Mouse (Mus musculus) E14TG2a.4 (cell line): Measurements from ENCODE around the gene Sptbn4.
A peak's percentile ranks its signal among the peaks of the same experiment; 100 is the strongest.

Experiments
- CTCF ChIP-seq: conservative IDR thresholded peaks from 2 replicates; pipeline ENCODE4 v1.5.1; 2014; ENCODE audit warnings: low read length
- NANOG ChIP-seq: IDR thresholded peaks from 2 replicates; pipeline ENCODE4 v1.6.1; 2014; ENCODE audit warnings: borderline replicate concordance, low read length, mixed read lengths
- POU5F1 ChIP-seq: IDR thresholded peaks from 2 replicates; pipeline ENCODE4 v1.6.1; 2014; ENCODE audit warnings: low read length, borderline replicate concordance

DNA sequence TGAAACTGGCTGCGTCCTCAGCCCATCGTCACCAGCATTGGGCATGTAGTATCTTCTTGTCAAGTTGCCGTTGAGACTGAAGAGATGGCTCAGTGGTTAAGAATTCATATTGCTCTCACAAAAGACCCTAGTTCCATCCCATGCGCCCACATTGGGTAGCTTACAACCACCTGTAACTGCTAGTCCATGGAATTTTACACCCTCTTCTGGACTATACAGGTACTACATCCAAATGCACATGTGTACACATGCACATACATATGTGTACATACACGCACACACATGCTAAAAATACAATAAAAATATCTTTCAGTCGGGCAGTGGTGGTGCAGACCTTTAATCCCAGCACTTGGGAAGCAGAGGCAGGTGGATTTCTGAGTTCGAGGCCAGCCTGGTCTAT is 41.0 kb downstream of the Sptbn4 start:
- peak; percentile 71 for TF ChIP-seq CTCF
- TF ChIP-seq POU5F1: no peak
- TF ChIP-seq NANOG: no peak
